Mouse (Mus musculus) spleen, embryonic (tissue): ENCODE measurements around the gene Itih1.

ENCODE experiments used
- CTCF ChIA-PET: fragments of 350-600 bp; sonication (Branson Sonifier 250); formaldehyde crosslinking; loops from one replicate; lab custom pipeline; 2022; lab: Charles Lee

Gene Itih1

GRCm38 (mm10) chr14:30906001-30906400, 37.1 kb downstream of the Itih1 start:
- CTCF ChIA-PET: no interaction called here

GRCm38 (mm10) chr14:30904307-30904706, 38.8 kb downstream of the Itih1 start:
- CTCF ChIA-PET: no interaction called here

- CTCF ChIA-PET: no interaction called here
These were observed 40.1 kb downstream of the Itih1 start for GRCm38 (mm10) chr14:30903036-30903435.

- CTCF ChIA-PET: no interaction called here
These were observed 40.5 kb downstream of the Itih1 start for GRCm38 (mm10) chr14:30902628-30903027.

GRCm38 (mm10) chr14:30899972-30900371, 43.1 kb downstream of the Itih1 start:
- CTCF ChIA-PET: no interaction called here

- CTCF ChIA-PET: no interaction called here
These were observed 54.8 kb downstream of the Itih1 start for GRCm38 (mm10) chr14:30888271-30888732.

GRCm38 (mm10) chr14:30886204-30886603, 56.9 kb downstream of the Itih1 start, which contains the start of gene Itih4:
Itih4 (plus strand) TSS chr14:30886476.
- CTCF ChIA-PET: no interaction called here

GRCm38 (mm10) chr14:30885298-30885697, 57.8 kb downstream of the Itih1 start:
- CTCF ChIA-PET: interaction anchor here (0.5 kb wide), 1 partner anchor 579 kb away, joined by 5 read pairs; no protein-coding TSS in a partner anchor

- CTCF ChIA-PET: no interaction called here
These were observed 61.4 kb downstream of the Itih1 start for GRCm38 (mm10) chr14:30881718-30882108.

GRCm38 (mm10) chr14:30880811-30881717, 62.0 kb downstream of the Itih1 start:
- CTCF ChIA-PET: no interaction called here

GRCm38 (mm10) chr14:30880251-30880650, 62.8 kb downstream of the Itih1 start:
- CTCF ChIA-PET: no interaction called here

- CTCF ChIA-PET: no interaction called here
These were observed 63.3 kb downstream of the Itih1 start for GRCm38 (mm10) chr14:30879794-30880193.
